ENCODE assay signal across 8 mouse cellular contexts in the genomic region with DNA sequence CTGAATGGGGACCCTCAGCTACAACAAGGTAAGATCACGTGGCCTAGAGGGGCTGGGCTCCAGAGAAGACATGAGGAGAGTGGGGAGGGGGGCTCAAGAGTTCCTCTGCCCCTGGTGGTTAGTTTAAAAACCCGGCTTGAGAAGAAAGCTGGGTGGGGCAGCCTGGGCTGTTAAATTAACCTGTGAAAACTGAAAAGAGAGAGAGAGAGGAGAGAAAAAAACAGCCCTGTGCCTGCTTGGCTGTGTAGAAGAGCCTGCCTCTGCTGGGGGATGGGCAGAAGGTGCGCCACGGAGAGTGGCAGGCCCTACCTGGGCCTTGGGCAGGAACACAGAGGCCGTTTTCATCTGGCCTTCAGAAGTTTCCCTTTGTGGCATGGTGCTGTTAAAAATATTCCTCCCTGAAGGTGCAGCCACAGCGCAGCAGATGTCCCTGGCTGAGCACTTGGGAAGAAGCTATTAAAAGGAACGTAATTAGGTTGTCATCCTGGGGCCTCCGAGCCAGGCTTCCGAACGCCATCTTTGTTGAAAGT.
DNase-seq lines count a peak whose midpoint lies in the region; ATAC-seq and TF ChIP-seq lines count a peak whose summit lies in the region.
"Had no signal": no experiment of that assay in that cellular context is flagged by ENCODE, and none has a peak within 500 bp of the region (broad histone marks: within the 10 kb centered on the region; RNA-seq: fewer than 3 reads in every experiment).

No protein-coding gene starts in this region.

- H3K9me3 ChIP-seq in forebrain, embryonic 15.5 days, result no peaks in the 10 kb centered on the region
- H3K9me3 ChIP-seq in neural tube, embryonic 15.5 days (replicated peaks), result no peaks in the 10 kb centered on the region

- H3K4me1 ChIP-seq in cerebellum, adult 2 months (ENCODE audit: control insufficient read depth, insufficient read depth, low read length), result peaks cover 13% of the 10 kb centered on the region
- H3K4me1 ChIP-seq in forebrain, embryonic 15.5 days, result peaks cover 19% of the 10 kb centered on the region
- H3K4me1 ChIP-seq in neural tube, embryonic 15.5 days, result peaks cover 25% of the 10 kb centered on the region

- no peak for DNase-seq in layer of hippocampus, adult 2 months (ENCODE audit: low spot score in 2 of 2)
- DNase-seq in layer of hippocampus, adult 11-12 months (ENCODE audit: low spot score), result no peak
- DNase-seq in cerebellum, adult 2 months, result peak; percentile 53 to 61
- DNase-seq in adrenal gland, adult 18-20 months (ENCODE audit: low spot score in 2 of 2), result no peak
- no peak for DNase-seq in kidney, postnatal 25 days
- DNase-seq: adrenal gland, adult 2 months had no signal

- H3K27me3 ChIP-seq in cerebellum, adult 2 months (ENCODE audit: control insufficient read depth, insufficient read depth, low read length), result no peaks in the 10 kb centered on the region
- H3K27me3 ChIP-seq in forebrain, embryonic 15.5 days, result no peaks in the 10 kb centered on the region
- H3K27me3 ChIP-seq in neural tube, embryonic 15.5 days (replicated peaks), result no peaks in the 10 kb centered on the region

- no peak overlapping the region for H3K4me3 ChIP-seq in layer of hippocampus, adult 2 months
- H3K4me3 ChIP-seq in cerebellum, adult 2 months (replicated peaks; ENCODE audit: insufficient read depth, low read depth, low read length), result no peak overlapping the region
- no peak overlapping the region for H3K4me3 ChIP-seq in forebrain, embryonic 15.5 days
- H3K4me3 ChIP-seq in neural tube, embryonic 15.5 days (replicated peaks), result no peak overlapping the region

- H3K4me2 ChIP-seq in forebrain, embryonic 15.5 days (replicated peaks), result no peak overlapping the region
- H3K4me2 ChIP-seq in neural tube, embryonic 15.5 days, result no peak overlapping the region

- TF ChIP-seq POLR2A in cerebellum, adult 2 months (IDR thresholded peaks at IDR 0.05; ENCODE audit: borderline replicate concordance, insufficient read depth, low read length), result no peak

- peak; percentile 70 for ATAC-seq in forebrain, embryonic 15.5 days (replicated peaks)
- ATAC-seq in neural tube, embryonic 15.5 days (ENCODE audit: low FRiP score), result peak; percentile 68; the same call in 1 of the 2 replicates

- H3K27ac ChIP-seq in layer of hippocampus, adult 2 months, result peak overlapping the region; percentile 60
- no peak overlapping the region for H3K27ac ChIP-seq in cerebellum, adult 2 months (ENCODE audit: insufficient read depth, low read length)
- peak overlapping the region; percentile 65 for H3K27ac ChIP-seq in forebrain, embryonic 15.5 days (replicated peaks)
- peak overlapping the region; percentile 70 for H3K27ac ChIP-seq in neural tube, embryonic 15.5 days (replicated peaks)

- WGBS in cerebellum, adult 2 months, result 24% methylated on average over 10 of the region's 10 CpGs
- 22% methylated on average over 10 of the region's 10 CpGs for WGBS in forebrain, embryonic 15.5 days
- WGBS in neural tube, embryonic 15.5 days, result 12% methylated on average over 10 of the region's 10 CpGs

- TF ChIP-seq CTCF in layer of hippocampus, adult 2 months (conservative IDR thresholded peaks at IDR 0.05), result peak; percentile 17
- TF ChIP-seq CTCF in cerebellum, adult 2 months (IDR thresholded peaks at IDR 0.05; ENCODE audit: borderline replicate concordance, insufficient read depth, low read depth, low read length), result no peak

- H3K9ac ChIP-seq in forebrain, embryonic 15.5 days (replicated peaks), result no peak overlapping the region
- no peak overlapping the region for H3K9ac ChIP-seq in neural tube, embryonic 15.5 days (replicated peaks)

- no peaks in the 10 kb centered on the region for H3K36me3 ChIP-seq in forebrain, embryonic 15.5 days
- no peaks in the 10 kb centered on the region for H3K36me3 ChIP-seq in neural tube, embryonic 15.5 days

Comparison
In these comparisons a context has a peak if more than half of its experiments do, and no peak if none do; other contexts are left out.
1. DNase-seq: peak in cerebellum, adult 2 months (2 of 2); none in layer of hippocampus, adult 2 months (0 of 2), layer of hippocampus, adult 11-12 months (single experiment), adrenal gland, adult 18-20 months (0 of 2) and kidney, postnatal 25 days (0 of 2).